In genomic region chr7:139308140-139308895, GRCm38 (mm10) we compare ENCODE assay signal across 8 mouse cellular contexts.
DNase-seq lines count a peak whose midpoint lies in the region; ATAC-seq and TF ChIP-seq lines count a peak whose summit lies in the region.

No protein-coding gene starts in this region.

- DNase-seq in layer of hippocampus, adult 2 months (ENCODE audit: low spot score in 2 of 2): no peak
- DNase-seq in layer of hippocampus, postnatal 25 days (ENCODE audit: extremely low spot score in 1 of 2, low spot score in 1 of 2): no peak
- DNase-seq in brain, adult 2 months (ENCODE audit: low read depth, low spot score): peak; percentile 87
- peak; percentile 76 for DNase-seq in gastrocnemius, postnatal 14 days
- peak; percentile 38 for DNase-seq in kidney, adult 9 months
- DNase-seq in skeletal muscle tissue, adult 2 months (ENCODE audit: low read depth, low spot score): peak; percentile 84
- DNase-seq in hindbrain, embryonic 14.5 days (ENCODE audit: low spot score): no peak

- H3K9ac ChIP-seq in hindbrain, embryonic 14.5 days: no peak overlapping the region

- WGBS in hindbrain, embryonic 14.5 days: 82% methylated on average over 8 of the region's 8 CpGs

- H3K27ac ChIP-seq in layer of hippocampus, adult 2 months: no peak overlapping the region
- H3K27ac ChIP-seq in hindbrain, embryonic 14.5 days: no peak overlapping the region

- ATAC-seq in granulocyte monocyte progenitor cell, adult 5-6 weeks (replicated peaks; ENCODE audit: poor library complexity, severe bottlenecking): no peak
- no peak for ATAC-seq in hindbrain, embryonic 14.5 days (ENCODE audit: low FRiP score)

- H3K4me2 ChIP-seq in hindbrain, embryonic 14.5 days (replicated peaks): no peak overlapping the region

- peak; percentile 64 for TF ChIP-seq CTCF in layer of hippocampus, adult 2 months (conservative IDR thresholded peaks at IDR 0.05)

- no peak overlapping the region for H3K4me3 ChIP-seq in layer of hippocampus, adult 2 months
- H3K4me3 ChIP-seq in hindbrain, embryonic 14.5 days (replicated peaks; ENCODE audit: low read length): no peak overlapping the region

- H3K9me3 ChIP-seq in hindbrain, embryonic 14.5 days (ENCODE audit: control insufficient read depth, low read length): no peaks in the 10 kb centered on the region

- H3K4me1 ChIP-seq in hindbrain, embryonic 14.5 days (replicated peaks; ENCODE audit: control insufficient read depth, insufficient read depth, low read length): peaks cover 7% of the 10 kb centered on the region

- intact Hi-C loops in gastrocnemius, postnatal 14 days (cut with DNase I; ENCODE audit: low total_unique reads): no loop called here

- H3K27me3 ChIP-seq in hindbrain, embryonic 14.5 days (ENCODE audit: control insufficient read depth, insufficient read depth, low read length): no peaks in the 10 kb centered on the region

- H3K36me3 ChIP-seq in hindbrain, embryonic 14.5 days (replicated peaks; ENCODE audit: control insufficient read depth, insufficient read depth): no peaks in the 10 kb centered on the region

Comparison
In these comparisons a context has a peak if more than half of its experiments do, and no peak if none do; other contexts are left out.
1. DNase-seq: peak in brain, adult 2 months (single experiment), gastrocnemius, postnatal 14 days (single experiment), kidney, adult 9 months (single experiment) and skeletal muscle tissue, adult 2 months (single experiment); none in layer of hippocampus, adult 2 months (0 of 2), layer of hippocampus, postnatal 25 days (0 of 2) and hindbrain, embryonic 14.5 days (single experiment).